Mouse (Mus musculus) E14TG2a.4 (cell line): ENCODE measurements at regions not wholly inside any gene's neighbourhood (a gene's known extent, or its start where the extent isn't known, plus 50 kb on each side); places are given as distances from the start of the nearest gene placed in this dataset.

Experiments used
- CTCF ChIP-seq: conservative IDR thresholded peaks from 2 replicates; pipeline ENCODE4 v1.5.1; 2014; ENCODE audit warnings: low read length
- POU5F1 ChIP-seq: IDR thresholded peaks from 2 replicates; pipeline ENCODE4 v1.6.1; 2014; ENCODE audit warnings: low read length, borderline replicate concordance

DNA sequence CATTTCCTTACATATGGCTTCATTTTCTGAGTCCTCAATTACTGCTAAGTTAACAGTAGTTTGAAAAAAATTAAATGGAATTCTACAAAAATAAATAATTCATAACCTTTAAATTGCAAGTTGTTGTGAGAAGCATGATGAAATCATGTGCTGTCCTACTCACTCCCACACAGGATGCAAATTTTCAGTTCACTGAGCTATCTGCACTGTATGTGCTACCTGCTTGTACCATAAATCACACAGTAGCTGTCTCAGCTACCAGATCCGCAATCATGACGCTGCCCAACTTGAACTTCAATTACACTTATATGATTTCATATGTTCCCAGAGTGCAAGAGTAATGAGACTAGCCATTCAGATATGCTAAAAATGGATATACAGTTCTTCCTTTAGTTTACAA, 609.5 kb upstream of the 1700008P02Rik start:
- TF ChIP-seq CTCF: no peak
- no peak for TF ChIP-seq POU5F1
